Mouse (Mus musculus) macrophage (primary cell): ENCODE results near the gene Spsb3. TPM values are rescaled to one million over a fixed set of nuclear protein-coding genes. Genes with fewer than 3 reads are reported as not detected.

ENCODE experiments used
- H3K27ac ChIP-seq: fragments of 350-480 bp; formaldehyde crosslinking; 2 replicates; pipeline ENCODE4 v1.9.0; 2021
- H3K36me3 ChIP-seq: fragments of 350-480 bp; formaldehyde crosslinking; 2 replicates; pipeline ENCODE4 v1.9.0; 2021; ENCODE audit errors: inconsistent target
- H3K4me3 ChIP-seq: fragments of 350-480 bp; formaldehyde crosslinking; 2 replicates; pipeline ENCODE4 v1.9.0; 2021; ENCODE audit errors: inconsistent target
- H3K79me2 ChIP-seq: fragments of 350-480 bp; formaldehyde crosslinking; 2 replicates; pipeline ENCODE4 v1.9.0; 2021; ENCODE audit errors: inconsistent target
- WGBS: methylation state at CpG from one replicate; pipeline ENCODE4 v1.1.7; 2026; ENCODE audit warnings: inconsistent platforms; ENCODE audit not compliant: missing documents; 5-methylcytosine and 5-hydroxymethylcytosine counted together
- polyA plus RNA-seq: library from polyadenylated mRNA; stranded (reverse); fragments of 250-400 nt; gene quantifications from 3 replicates; pipeline ENCODE4 v1.2.4, GENCODE M21; 2018; ENCODE audit warnings: inconsistent platforms

The Spsb3 gene
- polyA plus RNA-seq, 1 experiment from 2014 or later: 17.0 TPM

GRCm38 (mm10) chr17:24884391-24884790, 2.1 kb upstream of the Spsb3 start:
- H3K79me2 ChIP-seq: peaks cover 44% of the 10 kb centered on the region
- no peak overlapping the region for H3K4me3 ChIP-seq
- WGBS: 94% methylated on average over 6 of the region's 6 CpGs
- no peak overlapping the region for H3K27ac ChIP-seq
- H3K36me3 ChIP-seq: peaks cover 21% of the 10 kb centered on the region

- 27% methylated on average over 18 of the region's 22 CpGs for WGBS
- Histone ChIP-seq H3K36me3 (peaks cover 26% of the 10 kb centered on the region), H3K4me3 (peak overlapping the region; percentile 100), H3K79me2 (peaks cover 44% of the 10 kb centered on the region), H3K27ac (peak overlapping the region; percentile 55)
Observed at GRCm38 (mm10) chr17:24885356-24886133, 898 bp upstream of the Spsb3 start.

GRCm38 (mm10) chr17:24886932-24887271, 459 bp downstream of the Spsb3 start:
- H3K79me2 ChIP-seq: peaks cover 44% of the 10 kb centered on the region
- under 1% methylated on average over 18 of the region's 18 CpGs for WGBS
- peak overlapping the region; percentile 28 for H3K27ac ChIP-seq
- H3K36me3 ChIP-seq: peaks cover 40% of the 10 kb centered on the region
- H3K4me3 ChIP-seq: peak overlapping the region; percentile 84

- Histone ChIP-seq H3K79me2 (peaks cover 44% of the 10 kb centered on the region), H3K4me3 (peak overlapping the region; percentile 84), H3K27ac (peak overlapping the region; percentile 28; the same call in 1 of the 2 replicates), H3K36me3 (peaks cover 44% of the 10 kb centered on the region)
- 64% methylated on average over 18 of the region's 18 CpGs for WGBS
Observed at GRCm38 (mm10) chr17:24887291-24888080, 1.0 kb downstream of the Spsb3 start.

- Histone ChIP-seq H3K4me3 (no peak overlapping the region), H3K36me3 (peaks cover 42% of the 10 kb centered on the region), H3K27ac (no peak overlapping the region), H3K79me2 (peaks cover 51% of the 10 kb centered on the region)
- WGBS: 97% methylated on average over 3 of the region's 3 CpGs
Observed at GRCm38 (mm10) chr17:24888862-24889261, 2.4 kb downstream of the Spsb3 start.

GRCm38 (mm10) chr17:24890151-24891092, 4.0 kb downstream of the Spsb3 start:
- Histone ChIP-seq H3K79me2 (peaks cover 48% of the 10 kb centered on the region), H3K27ac (no peak overlapping the region), H3K4me3 (no peak overlapping the region), H3K36me3 (peaks cover 36% of the 10 kb centered on the region)
- 91% methylated on average over 19 of the region's 19 CpGs for WGBS

GRCm38 (mm10) chr17:24891321-24891720, 4.9 kb downstream of the Spsb3 start:
- Histone ChIP-seq H3K36me3 (peaks cover 36% of the 10 kb centered on the region), H3K4me3 (no peak overlapping the region), H3K79me2 (peaks cover 46% of the 10 kb centered on the region), H3K27ac (no peak overlapping the region)
- WGBS: 93% methylated on average over 12 of the region's 13 CpGs

- H3K79me2 ChIP-seq: peaks cover 36% of the 10 kb centered on the region
- H3K4me3 ChIP-seq: no peak overlapping the region
- WGBS: 90% methylated on average over 10 of the region's 12 CpGs
- H3K36me3 ChIP-seq: peaks cover 36% of the 10 kb centered on the region
- H3K27ac ChIP-seq: no peak overlapping the region
Observed at GRCm38 (mm10) chr17:24892785-24893184, 6.3 kb downstream of the Spsb3 start.

- H3K36me3 ChIP-seq: peaks cover 37% of the 10 kb centered on the region
- H3K4me3 ChIP-seq: no peak overlapping the region
- no peak overlapping the region for H3K27ac ChIP-seq
- WGBS: 96% methylated on average over 2 of the region's 2 CpGs
- H3K79me2 ChIP-seq: peaks cover 31% of the 10 kb centered on the region; the same call in 1 of the 2 replicates
Observed at GRCm38 (mm10) chr17:24893276-24893675, 6.8 kb downstream of the Spsb3 start.

GRCm38 (mm10) chr17:24894061-24894994, 7.9 kb downstream of the Spsb3 start:
- H3K27ac ChIP-seq: peak overlapping the region; percentile 38; the same call in 1 of the 2 replicates
- WGBS: 12% methylated on average over 30 of the region's 31 CpGs
- H3K4me3 ChIP-seq: peak overlapping the region; percentile 88
- peaks cover 47% of the 10 kb centered on the region for H3K36me3 ChIP-seq
- peaks cover 22% of the 10 kb centered on the region; the same call in 1 of the 2 replicates for H3K79me2 ChIP-seq

- Histone ChIP-seq H3K27ac (peak within 1 kb of the TSS; percentile 38), H3K79me2 (peaks cover 22% of the 10 kb centered on the region; the same call in 1 of the 2 replicates), H3K4me3 (peak within 1 kb of the TSS; percentile 88), H3K36me3 (peaks cover 54% of the 10 kb centered on the region)
- WGBS: under 1% methylated on average over 61 of the region's 62 CpGs
Observed at GRCm38 (mm10) chr17:24894995-24895547, 8.6 kb downstream of the Spsb3 start, which contains the start of the genes Eme2 and Mrps34. TSS of gene Eme2 (minus strand) at chr17:24895087. TSS of gene Mrps34 (plus strand) at chr17:24895116.

GRCm38 (mm10) chr17:24895571-24896240, 9.3 kb downstream of the Spsb3 start:
- peak overlapping the region; percentile 88 for H3K4me3 ChIP-seq
- H3K79me2 ChIP-seq: peaks cover 22% of the 10 kb centered on the region; the same call in 1 of the 2 replicates
- peak overlapping the region; percentile 33 for H3K27ac ChIP-seq
- peaks cover 54% of the 10 kb centered on the region for H3K36me3 ChIP-seq
- WGBS: 8% methylated on average over 23 of the region's 23 CpGs
